Mouse (Mus musculus) CH12.LX (cell line): Measurements from ENCODE around the gene Rad9a. TPM values are rescaled to one million over a fixed set of nuclear protein-coding genes. Genes with fewer than 3 reads are reported as not detected.
A peak's percentile ranks its signal among the peaks of the same experiment; 100 is the strongest.

Source experiments
- DNase-seq: peaks from one replicate; pipeline ENCODE4 v3.0.0-alpha.2; 2013; ENCODE audit errors: extremely low read depth
- H3K27ac ChIP-seq: 2 replicates; pipeline ENCODE4 v1.5.1; 2012; ENCODE audit warnings: low read depth, mild to moderate bottlenecking, control low read depth, moderate library complexity; ENCODE audit not compliant: insufficient read depth
- H3K27me3 ChIP-seq: replicated peaks from 2 replicates; pipeline ENCODE3; 2012; ENCODE audit warnings: inconsistent platforms
- H3K36me3 ChIP-seq, 2 experiments: replicated peaks in 1 of 2; 2 replicates each; pipeline versions ENCODE3 to v1.6.1; 2012; ENCODE audit warnings: inconsistent platforms in 1 of 2, low read length in 1 of 2, mild to moderate bottlenecking in 1 of 2, mixed read lengths in 1 of 2, moderate library complexity in 1 of 2; ENCODE audit not compliant: control insufficient read depth in 1 of 2, insufficient read depth in 1 of 2
- H3K4me1 ChIP-seq, 2 experiments: 2 replicates each; pipeline ENCODE4 v1.6.1; 2012; ENCODE audit warnings: inconsistent platforms in 1 of 2, moderate library complexity in 1 of 2; ENCODE audit not compliant: insufficient read depth in 2 of 2, control insufficient read depth in 1 of 2
- H3K4me2 ChIP-seq: 2 replicates; pipeline ENCODE4 v1.6.1; 2012; ENCODE audit warnings: low read depth, mild to moderate bottlenecking, control low read depth; ENCODE audit not compliant: poor library complexity, insufficient read depth, severe bottlenecking
- H3K4me3 ChIP-seq, 3 experiments: fragments of 150-350 bp in 1 of 3; sonication (generic) in 1 of 3; replicated peaks in 1 of 3; 2 replicates each; pipeline versions ENCODE3 to v1.5.1; 2011 to 2012; ENCODE audit warnings: low read depth in 2 of 3, low read length in 2 of 3, mild to moderate bottlenecking in 2 of 3, moderate library complexity in 2 of 3, control low read depth in 1 of 3, improper control_type of control experiment in 1 of 3, inconsistent platforms in 1 of 3, mixed read lengths in 1 of 3; ENCODE audit not compliant: poor library complexity in 1 of 3
- H3K79me2 ChIP-seq: replicated peaks from 2 replicates; pipeline ENCODE4 v1.6.1; 2012; ENCODE audit warnings: mild to moderate bottlenecking, moderate library complexity; ENCODE audit not compliant: control insufficient read depth, poor library complexity, insufficient read depth, severe bottlenecking; ENCODE audit errors: extremely low read depth
- H3K9ac ChIP-seq: 2 replicates; pipeline ENCODE4 v1.6.1; 2012; ENCODE audit warnings: low read depth, mild to moderate bottlenecking, control low read depth, moderate library complexity; ENCODE audit not compliant: insufficient read depth
- H3K9me3 ChIP-seq: replicated peaks from 2 replicates; pipeline ENCODE3; 2012; ENCODE audit warnings: low read length, inconsistent platforms, mixed read lengths
- BHLHE40 ChIP-seq: IDR thresholded peaks from 2 replicates; pipeline ENCODE4 v1.6.1; 2011; ENCODE audit warnings: mild to moderate bottlenecking, low read depth, low read length, improper control_type of control experiment
- CHD1 ChIP-seq: IDR thresholded peaks from 2 replicates; pipeline ENCODE4 v1.6.1; 2012; ENCODE audit warnings: low read depth, low read length, improper control_type of control experiment, inconsistent platforms
- CTCF ChIP-seq, 2 experiments: IDR thresholded peaks in 1 of 2; conservative IDR thresholded peaks in 1 of 2; 2 replicates each; pipeline ENCODE4 v1.5.1; 2011 to 2012; ENCODE audit warnings: low read depth in 2 of 2, low read length in 2 of 2, improper control_type of control experiment in 1 of 2, inconsistent platforms in 1 of 2, mild to moderate bottlenecking in 1 of 2, moderate library complexity in 1 of 2
- E2F4 ChIP-seq: IDR thresholded peaks from 2 replicates; pipeline ENCODE4 v1.6.1; 2011; ENCODE audit warnings: low read depth, low read length, improper control_type of control experiment; ENCODE audit not compliant: insufficient replicate concordance
- ELF1 ChIP-seq: IDR thresholded peaks from 2 replicates; pipeline ENCODE4 v1.6.1; 2014; ENCODE audit warnings: low read depth, mild to moderate bottlenecking, inconsistent platforms, low read length, improper control_type of control experiment
- EP300 ChIP-seq: IDR thresholded peaks from 2 replicates; pipeline ENCODE4 v1.6.1; 2011; ENCODE audit warnings: low read length, improper control_type of control experiment
- ETS1 ChIP-seq: conservative IDR thresholded peaks from 2 replicates; pipeline ENCODE4 v1.6.1; 2012; ENCODE audit warnings: low read depth, mild to moderate bottlenecking, inconsistent platforms, low read length, improper control_type of control experiment, moderate library complexity
- GABPA ChIP-seq: IDR thresholded peaks from 2 replicates; pipeline ENCODE4 v1.6.1; 2012; ENCODE audit warnings: low read depth, low read length, improper control_type of control experiment, inconsistent platforms; ENCODE audit not compliant: insufficient replicate concordance
- HCFC1 ChIP-seq: IDR thresholded peaks from 2 replicates; pipeline ENCODE4 v1.6.1; 2012; ENCODE audit warnings: low read depth, mild to moderate bottlenecking, inconsistent platforms, low read length, improper control_type of control experiment
- IRF4 ChIP-seq: IDR thresholded peaks from 2 replicates; pipeline ENCODE4 v1.6.1; 2014; ENCODE audit warnings: low read depth, mild to moderate bottlenecking, inconsistent platforms, low read length, improper control_type of control experiment
- JUN ChIP-seq: IDR thresholded peaks from 2 replicates; pipeline ENCODE4 v1.6.1; 2011; ENCODE audit warnings: low read depth, mild to moderate bottlenecking, low read length, improper control_type of control experiment, moderate library complexity; ENCODE audit not compliant: insufficient read depth
- JUND ChIP-seq: conservative IDR thresholded peaks from 2 replicates; pipeline ENCODE4 v1.6.1; 2011; ENCODE audit warnings: low read depth, low read length, improper control_type of control experiment
- KAT2A ChIP-seq: IDR thresholded peaks from 2 replicates; pipeline ENCODE4 v1.6.1; 2012; ENCODE audit warnings: low read length, improper control_type of control experiment, inconsistent platforms; ENCODE audit not compliant: insufficient replicate concordance
- MAFK ChIP-seq: IDR thresholded peaks from 2 replicates; pipeline ENCODE4 v1.6.1; 2011; ENCODE audit warnings: low read length, improper control_type of control experiment; ENCODE audit not compliant: insufficient replicate concordance
- MAX ChIP-seq: IDR thresholded peaks from 2 replicates; pipeline ENCODE4 v1.6.1; 2011; ENCODE audit warnings: low read length, improper control_type of control experiment
- MAZ ChIP-seq: IDR thresholded peaks from 2 replicates; pipeline ENCODE4 v1.6.1; 2012; ENCODE audit warnings: low read depth, mild to moderate bottlenecking, inconsistent platforms, low read length, improper control_type of control experiment, moderate library complexity
- MEF2A ChIP-seq: IDR thresholded peaks from 2 replicates; pipeline ENCODE4 v1.6.1; 2014; ENCODE audit warnings: low read depth, mild to moderate bottlenecking, inconsistent platforms, low read length, improper control_type of control experiment, borderline replicate concordance
- MXI1 ChIP-seq: IDR thresholded peaks from 2 replicates; pipeline ENCODE4 v1.6.1; 2011; ENCODE audit warnings: mild to moderate bottlenecking, low read depth, low read length, improper control_type of control experiment
- MYC ChIP-seq: IDR thresholded peaks from 2 replicates; pipeline ENCODE4 v1.6.1; 2011; ENCODE audit warnings: low read depth, mild to moderate bottlenecking, improper control_type of control experiment, low read length
- NELFE ChIP-seq: IDR thresholded peaks from 2 replicates; pipeline ENCODE4 v1.6.1; 2011; ENCODE audit warnings: low read depth, low read length, improper control_type of control experiment
- NRF1 ChIP-seq: IDR thresholded peaks from 2 replicates; pipeline ENCODE4 v1.6.1; 2014; ENCODE audit warnings: low read depth, mild to moderate bottlenecking, inconsistent platforms, low read length, improper control_type of control experiment, moderate library complexity
- PAX5 ChIP-seq: IDR thresholded peaks from 2 replicates; pipeline ENCODE4 v1.6.1; 2012; ENCODE audit warnings: low read length, inconsistent platforms, mixed read lengths
- POLR2A ChIP-seq: IDR thresholded peaks from 2 replicates; pipeline ENCODE4 v1.6.1; 2011; ENCODE audit warnings: low read depth, mild to moderate bottlenecking, improper control_type of control experiment, low read length
- RAD21 ChIP-seq: IDR thresholded peaks from 2 replicates; pipeline ENCODE4 v1.6.1; 2011; ENCODE audit warnings: low read depth, mild to moderate bottlenecking, low read length, improper control_type of control experiment, moderate library complexity
- RCOR1 ChIP-seq: conservative IDR thresholded peaks from 2 replicates; pipeline ENCODE4 v1.6.1; 2012; ENCODE audit warnings: low read depth, mild to moderate bottlenecking, inconsistent platforms, low read length, improper control_type of control experiment
- SMC3 ChIP-seq: IDR thresholded peaks from 2 replicates; pipeline ENCODE4 v1.6.1; 2011; ENCODE audit warnings: low read depth, low read length, improper control_type of control experiment
- TBP ChIP-seq: conservative IDR thresholded peaks from 2 replicates; pipeline ENCODE4 v1.6.1; 2011; ENCODE audit warnings: low read depth, low read length, improper control_type of control experiment
- TCF12 ChIP-seq: IDR thresholded peaks from 2 replicates; pipeline ENCODE4 v1.6.1; 2014; ENCODE audit warnings: low read depth, mild to moderate bottlenecking, inconsistent platforms, low read length, improper control_type of control experiment
- USF1 ChIP-seq: IDR thresholded peaks from 2 replicates; pipeline ENCODE4 v1.6.1; 2014; ENCODE audit warnings: low read depth, mild to moderate bottlenecking, inconsistent platforms, low read length, improper control_type of control experiment
- USF2 ChIP-seq: conservative IDR thresholded peaks from 2 replicates; pipeline ENCODE4 v1.6.1; 2011; ENCODE audit warnings: low read depth, low read length, improper control_type of control experiment
- ZC3H11A ChIP-seq: IDR thresholded peaks from 2 replicates; pipeline ENCODE4 v1.6.1; 2012; ENCODE audit warnings: low read depth, mild to moderate bottlenecking, inconsistent platforms, low read length, improper control_type of control experiment
- ZKSCAN1 ChIP-seq: IDR thresholded peaks from 2 replicates; pipeline ENCODE4 v1.6.1; 2012; ENCODE audit warnings: low read depth, inconsistent platforms, low read length, improper control_type of control experiment, borderline replicate concordance
- ZMIZ1 ChIP-seq: IDR thresholded peaks from 2 replicates; pipeline ENCODE4 v1.6.1; 2012; ENCODE audit warnings: low read depth, mild to moderate bottlenecking, inconsistent platforms, low read length, improper control_type of control experiment
- dilution Hi-C: fragments of 300-500 bp; cut with MboI; formaldehyde crosslinking; loops from 2 replicates; pipeline ENCODE4 v1.14.3; 2020; ENCODE audit warnings: low sequenced_read_pairs; ENCODE audit not compliant: extremely low pct_unique_long_range_greater_than_20kb, extremely low pct_ligation_motif_present
- in situ Hi-C: fragments of 300-500 bp; cut with MboI; formaldehyde crosslinking; loops from 3 replicates; pipeline ENCODE4 v1.14.3; 2019; ENCODE audit warnings: low sequenced_read_pairs, low pct_ligation_motif_present, low pct_unique_long_range_greater_than_20kb, mixed read lengths
- polyA plus RNA-seq: library from polyadenylated mRNA; unstranded; fragments of >175 nt; gene quantifications from 2 replicates; pipeline ENCODE4 v1.2.1, GENCODE M21; 2012; ENCODE audit warnings: low read depth; ENCODE audit not compliant: insufficient read length
- total RNA-seq, 2 experiments: library from RNA; depleted of rRNA; stranded (reverse); fragments of 300-350 nt in 1 of 2; fragments of >200 nt in 1 of 2; gene quantifications; 2 replicates each; pipeline ENCODE4 v1.2.3; 2012 to 2014

Gene Rad9a
- total and polyA plus RNA-seq, 3 experiments = 14.3 to 20.5 (median 20.0) TPM

GRCm38 (mm10) chr19:4156073-4156579 lies 45.3 kb downstream of the Rad9a start (continued):
- TF ChIP-seq IRF4 = no peak
- no peak for TF ChIP-seq HCFC1
- no peak for TF ChIP-seq RCOR1
- peak; percentile 30; the same call in 1 of the 2 replicates for TF ChIP-seq TCF12
- TF ChIP-seq GABPA = no peak
- TF ChIP-seq NELFE = no peak
- TF ChIP-seq ETS1 = no peak
- peak; percentile 20; the same call in 1 of the 2 replicates for TF ChIP-seq ZMIZ1
- no peak for TF ChIP-seq POLR2A
- no peak for TF ChIP-seq MAFK
- TF ChIP-seq PAX5 = no peak
- no peak for TF ChIP-seq RAD21
- TF ChIP-seq EP300 = no peak
- no peak for TF ChIP-seq CHD1
- TF ChIP-seq ZKSCAN1 = no peak
- peak; percentile 30; the same call in 1 of the 2 replicates for TF ChIP-seq USF1
- no peak for TF ChIP-seq E2F4
- TF ChIP-seq SMC3 = no peak
- no peak for TF ChIP-seq JUN

- Histone ChIP-seq H3K4me1 (peaks cover 27 to 66% of the 10 kb centered on the region in 2 experiments), H3K4me2 (peak overlapping the region; percentile 52)
- DNase-seq = peak; percentile 62
- no peak for TF ChIP-seq BHLHE40
- TF ChIP-seq NELFE = no peak
- no peak for TF ChIP-seq MYC
- no peak for TF ChIP-seq JUND
- no peak for TF ChIP-seq USF1
- TF ChIP-seq CTCF (conservative IDR thresholded peaks at IDR 0.05 in 1 of 2, IDR thresholded peaks at IDR 0.05 in 1 of 2; ENCODE audit: low read depth in 2 of 2, low read length in 2 of 2) = no peak
- TF ChIP-seq ZMIZ1 = peak; percentile 41
- TF ChIP-seq HCFC1 = no peak; the same call in 1 of the 2 replicates
- 0 out of 2 replicates have a peak, but pooled peaks have one; percentile 35 for TF ChIP-seq TBP
- TF ChIP-seq NRF1 = no peak
- TF ChIP-seq MAX = no peak
- TF ChIP-seq PAX5 = no peak
- no peak for TF ChIP-seq MAFK
- peak; percentile 40 for TF ChIP-seq POLR2A
- peak; percentile 45 for TF ChIP-seq MXI1
- TF ChIP-seq ELF1 = no peak
- TF ChIP-seq ZKSCAN1 = no peak
- no peak for TF ChIP-seq USF2
- no peak for TF ChIP-seq ZC3H11A
- no peak for TF ChIP-seq KAT2A
- no peak for TF ChIP-seq RAD21
- peak; percentile 43; the same call in 1 of the 2 replicates for TF ChIP-seq CHD1
- TF ChIP-seq MEF2A = no peak; the same call in 1 of the 2 replicates
- TF ChIP-seq RCOR1 = no peak
- no peak for TF ChIP-seq ETS1
- peak; percentile 9; the same call in 1 of the 2 replicates for TF ChIP-seq MAZ
- TF ChIP-seq IRF4 = 0 out of 2 replicates have a peak, but pooled peaks have one; percentile 1
- peak; percentile 31; the same call in 1 of the 2 replicates for TF ChIP-seq SMC3
Observed at GRCm38 (mm10) chr19:4155223-4156072, 46.0 kb downstream of the Rad9a start.

More at GRCm38 (mm10) chr19:4155223-4156072, 46.0 kb downstream of the Rad9a start:
- Histone ChIP-seq H3K27ac (peak overlapping the region; percentile 90), H3K79me2 (peaks cover 19% of the 10 kb centered on the region), H3K36me3 (peaks cover 65 to 83% of the 10 kb centered on the region in 2 experiments), H3K4me3 (peak overlapping the region; percentile 72 to 82 (median 73)), H3K9me3 (no peaks in the 10 kb centered on the region), H3K27me3 (no peaks in the 10 kb centered on the region), H3K9ac (peak overlapping the region; percentile 96)
- in situ Hi-C loops = no loop called here
- dilution Hi-C loops = no loop called here
